In genomic region chr6:53817763-53818174, GRCm38 (mm10) we compare ENCODE assay signal across 8 mouse cellular contexts. TPM values are rescaled to one million over a fixed set of nuclear protein-coding genes. Genes with fewer than 3 reads are reported as not detected.
DNase-seq lines count a peak whose midpoint lies in the region; ATAC-seq and TF ChIP-seq lines count a peak whose summit lies in the region.

No protein-coding gene starts in this region.

- peaks cover 4% of the 10 kb centered on the region; the same call in 1 of the 2 replicates for H3K4me1 ChIP-seq in liver, adult 2 months (ENCODE audit: control insufficient read depth, insufficient read depth, low read length)
- H3K4me1 ChIP-seq in forebrain, embryonic 15.5 days, result peaks cover 38% of the 10 kb centered on the region
- peaks cover 20% of the 10 kb centered on the region; the same call in 1 of the 2 replicates for H3K4me1 ChIP-seq in kidney, postnatal 0 days (replicated peaks; ENCODE audit: insufficient read depth, low read length)

- no peak overlapping the region for H3K9ac ChIP-seq in liver, adult 2 months (ENCODE audit: low read depth, low read length)
- no peak overlapping the region; the same call in 1 of the 2 replicates for H3K9ac ChIP-seq in forebrain, embryonic 15.5 days (replicated peaks)
- peak overlapping the region; percentile 89 for H3K9ac ChIP-seq in kidney, postnatal 0 days (ENCODE audit: low read depth, low read length)

- no peaks in the 10 kb centered on the region for H3K36me3 ChIP-seq in liver, adult 2 months (ENCODE audit: control insufficient read depth, insufficient read depth, low read length)
- no peaks in the 10 kb centered on the region for H3K36me3 ChIP-seq in forebrain, embryonic 15.5 days
- 0 out of 2 replicates have a peak, but pooled peaks cover 5% of the 10 kb centered on the region for H3K36me3 ChIP-seq in kidney, postnatal 0 days (ENCODE audit: insufficient read depth, low read length)

- no peak for DNase-seq in liver, adult 2 months (ENCODE audit: extremely low read depth, low read depth, low spot score)
- no peak for DNase-seq in liver
- peak; percentile 31 for DNase-seq in kidney, postnatal 0 days (ENCODE audit: low spot score)
- peak; percentile 50 to 72 for DNase-seq in lung, postnatal 4 days
- peak; percentile 7 for DNase-seq in yolk sac, embryonic 10.5 days (ENCODE audit: low spot score)
- DNase-seq in ovary, adult 18-20 months (ENCODE audit: low spot score), result no peak

- peak overlapping the region; percentile 99 for H3K4me2 ChIP-seq in forebrain, embryonic 15.5 days (replicated peaks)
- H3K4me2 ChIP-seq in kidney, postnatal 0 days (ENCODE audit: low read length), result peak overlapping the region; percentile 67

- peak overlapping the region; percentile 32; the same call in 1 of the 2 replicates for H3K4me3 ChIP-seq in liver, adult 2 months (ENCODE audit: insufficient read depth, low read depth, low read length)
- H3K4me3 ChIP-seq in forebrain, embryonic 15.5 days, result peak overlapping the region; percentile 53
- peak overlapping the region; percentile 67 for H3K4me3 ChIP-seq in kidney, postnatal 0 days (replicated peaks; ENCODE audit: low read depth, low read length)

- H3K27me3 ChIP-seq in liver, adult 2 months (ENCODE audit: control insufficient read depth, insufficient read depth, low read length), result peaks cover 29% of the 10 kb centered on the region
- peaks cover 44% of the 10 kb centered on the region for H3K27me3 ChIP-seq in forebrain, embryonic 15.5 days
- H3K27me3 ChIP-seq in kidney, postnatal 0 days (ENCODE audit: insufficient read depth, low read length), result peaks cover 5% of the 10 kb centered on the region; the same call in 1 of the 2 replicates

- H3K79me2 ChIP-seq in liver, adult 2 months (ENCODE audit: control insufficient read depth, insufficient read depth, low read length), result no peaks in the 10 kb centered on the region

- no peak for TF ChIP-seq POLR2A in liver, adult 2 months (IDR thresholded peaks at IDR 0.05; ENCODE audit: extremely low read depth, insufficient read depth, low read length)

- H3K9me3 ChIP-seq in forebrain, embryonic 15.5 days, result no peaks in the 10 kb centered on the region
- no peaks in the 10 kb centered on the region for H3K9me3 ChIP-seq in kidney, postnatal 0 days (replicated peaks; ENCODE audit: low read length)

- no peak overlapping the region for H3K27ac ChIP-seq in liver, adult 2 months (replicated peaks; ENCODE audit: insufficient read depth, low read depth, low read length)
- no peak overlapping the region for H3K27ac ChIP-seq in forebrain, embryonic 15.5 days (replicated peaks)
- 0 out of 2 replicates have a peak overlapping the region, but pooled peaks have one; percentile 31 for H3K27ac ChIP-seq in kidney, postnatal 0 days

- WGBS in liver, adult 2 months, result 19% methylated on average over 33 of the region's 33 CpGs
- 20% methylated on average over 33 of the region's 33 CpGs for WGBS in forebrain, embryonic 15.5 days
- 9% methylated on average over 33 of the region's 33 CpGs for WGBS in kidney, postnatal 0 days

- TF ChIP-seq CTCF in liver, adult 2 months (IDR thresholded peaks at IDR 0.05; ENCODE audit: low read depth, low read length), result no peak
- TF ChIP-seq CTCF in kidney, postnatal 0 days (IDR thresholded peaks at IDR 0.05; ENCODE audit: low read depth), result no peak

- no peak for ATAC-seq in forebrain, embryonic 15.5 days (replicated peaks)
- no peak for ATAC-seq in kidney, postnatal 0 days (replicated peaks; ENCODE audit: low FRiP score, low read depth)
- ATAC-seq in inflammation-experienced regulatory T-cells, adult 6 months, result no peak

RNA-seq across cellular contexts. Expression of gene Tril, which starts 2.9 kb away (rescaled TPM):
- total RNA-seq in liver, adult 2 months (2014; rRNA removed), result 0.18 and 0.27 TPM in 2 replicates
- 0.17 and 0.29 TPM in 2 replicates for polyA plus RNA-seq in liver, adult 2 months (2012; rRNA removed)
- 5.9 and 7.6 TPM in 2 replicates for polyA plus RNA-seq in forebrain, embryonic 15.5 days (2015; fragmentation: Nextera tagmentation; extraction: Ambion mirVana)
- 76.7 and 77.7 TPM in 2 replicates for polyA plus RNA-seq in kidney, postnatal 0 days (2015; fragmentation: Nextera tagmentation; extraction: Ambion mirVana)
- not detected for polyA plus RNA-seq in inflammation-experienced regulatory T-cells, adult 6 months (2017; shearing (Covaris generic))

Comparison
In these comparisons a context has a peak if more than half of its experiments do, and no peak if none do; other contexts are left out.
1. DNase-seq: peak in kidney, postnatal 0 days (single experiment), lung, postnatal 4 days (2 of 2) and yolk sac, embryonic 10.5 days (single experiment); none in liver, adult 2 months (single experiment), liver (single experiment) and ovary, adult 18-20 months (single experiment).
2. Peak in every context shown above with its lines, with median percentiles within 50 percentile points of each other: H3K4me3 ChIP-seq.